Mouse (Mus musculus): ENCODE data around the gene Cntnap3. TPM values are rescaled to one million over a fixed set of nuclear protein-coding genes. Genes with fewer than 3 reads are reported as not detected.
"Not testable (repeated sequence)": the region's sequence is repeated elsewhere in the genome, so short reads cannot be mapped to it uniquely, and the experiment has no call there.

Gene Cntnap3
- total RNA-seq (2021) = 1 to 10 TPM; 4.3 to 5.0 TPM
- long read RNA-seq, experiment 1, full-length matches to known transcripts = 1 of 2 reads
- long read RNA-seq, experiment 1, partial matches to known transcripts = 1 of 2 reads
- long read RNA-seq, experiment 1, other reads (novel, unspliced or antisense) = 0 of 2 reads
- long read RNA-seq, experiment 2, partial matches to known transcripts = 1 of 3 reads
- long read RNA-seq, experiment 2, other reads (novel, unspliced or antisense) = 2 of 3 reads

GRCm38 (mm10) chr13:64903585-64904208 is at the start of gene Cntnap3:
Gene Cntnap3, minus strand, starts transcription at chr13:64903955.
- peak; percentile 8 to 27 for DNase-seq (ENCODE audit: low spot score in 2 of 2)

DNA sequence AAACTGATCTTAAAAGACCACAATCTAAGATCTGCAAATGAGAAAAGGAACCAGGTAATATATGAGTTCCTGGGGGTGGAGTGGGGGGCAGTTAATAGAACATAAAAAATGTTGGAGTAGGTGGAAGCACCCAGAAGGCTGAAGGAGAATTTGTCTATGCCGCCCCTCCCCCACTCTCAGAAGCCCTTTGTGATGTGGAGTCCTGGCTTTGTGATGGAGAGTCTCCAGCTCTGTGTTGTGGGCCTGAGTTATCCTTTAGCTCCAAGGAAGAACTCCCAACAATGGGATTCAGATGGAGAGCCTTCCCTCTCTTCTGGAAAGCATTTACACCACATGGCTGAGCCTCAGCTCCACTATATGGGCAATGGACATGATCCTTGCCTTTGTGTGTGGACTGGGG is 13.4 kb upstream of the Cntnap3 start, which contains the start of gene Spata31:
Spata31 (plus strand) TSS at position 216 of the 400 bp plus-strand sequence.
- DNase-seq (ENCODE audit: low spot score in 2 of 2) = no peak

GRCm38 (mm10) chr13:64903132-64903531 is 623 bp downstream of the Cntnap3 start:
- no peak for DNase-seq (ENCODE audit: low spot score in 2 of 2)

DNA sequence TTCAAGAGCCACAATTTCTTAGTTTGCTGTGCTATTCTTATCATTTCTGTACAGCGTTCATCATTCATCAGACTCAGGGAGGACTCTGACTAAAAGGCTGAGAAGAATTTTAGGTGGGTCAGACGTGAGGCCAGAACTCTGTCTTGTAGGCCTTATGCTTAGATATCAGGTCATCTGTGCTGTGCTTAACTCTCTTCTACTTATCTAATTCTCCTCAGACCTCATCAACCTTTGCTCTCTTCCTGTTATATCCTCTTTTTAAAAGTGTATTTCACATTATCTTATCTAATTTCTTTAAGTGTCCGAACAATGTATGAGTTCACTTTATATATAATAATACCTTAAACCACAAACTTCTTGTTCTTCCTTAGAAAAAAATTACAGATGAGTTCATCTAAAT is 38.4 kb downstream of the Cntnap3 start:
- no peak for DNase-seq (ENCODE audit: low spot score in 2 of 2)

DNA sequence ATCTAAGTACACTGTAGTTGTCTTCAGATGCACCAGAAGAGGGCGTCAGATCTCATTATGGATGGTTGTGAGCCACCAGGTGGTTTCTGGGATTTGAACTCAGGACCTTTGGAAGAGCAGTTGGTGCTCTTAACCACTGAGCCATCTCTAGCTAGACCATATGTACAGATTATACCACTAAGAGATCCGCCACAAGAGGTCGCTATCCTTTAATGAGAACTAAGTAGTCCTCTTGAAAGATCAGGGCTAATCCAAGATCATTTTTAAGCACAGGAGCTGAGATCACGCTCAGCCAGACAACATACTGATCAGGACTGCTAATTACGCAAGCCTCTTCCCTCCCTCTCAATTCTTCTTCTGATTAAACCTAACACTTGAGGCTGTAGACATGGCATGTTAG is 78.9 kb downstream of the Cntnap3 start:
- DNase-seq (ENCODE audit: low spot score in 2 of 2) = not testable (repeated sequence)

GRCm38 (mm10) chr13:64745383-64745782 is 158.4 kb downstream of the Cntnap3 start:
- no peak for DNase-seq (ENCODE audit: low spot score in 2 of 2)

DNA sequence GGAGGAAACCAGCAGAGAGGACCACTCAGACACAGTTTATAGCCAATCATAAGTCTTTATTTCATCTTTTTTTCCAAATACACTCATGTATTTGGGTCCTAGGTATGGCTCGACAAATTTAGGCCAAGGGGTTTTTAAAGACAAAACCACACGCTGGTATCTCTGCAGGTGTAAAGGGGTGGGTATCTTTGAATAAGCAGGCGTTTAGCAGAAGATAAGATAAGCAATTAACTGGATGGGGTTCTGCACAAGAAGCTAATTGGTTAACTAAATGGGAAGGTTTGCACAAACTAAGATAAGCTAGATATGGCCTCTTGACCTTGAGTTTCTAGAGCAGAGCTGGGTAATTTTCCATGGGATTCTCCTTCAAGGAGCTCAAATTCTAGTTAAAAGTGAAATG is 171.5 kb downstream of the Cntnap3 start:
- DNase-seq (ENCODE audit: low spot score in 2 of 2) = no peak

GRCm38 (mm10) chr13:64716791-64717190 is 187.0 kb downstream of the Cntnap3 start:
- DNase-seq (ENCODE audit: low spot score in 2 of 2) = no peak

GRCm38 (mm10) chr13:64692463-64692862 is 211.3 kb downstream of the Cntnap3 start:
- no peak for DNase-seq (ENCODE audit: low spot score in 2 of 2)

Other genes starting within 250 kb of the Cntnap3 start
- not detected for gene Spata31, start 13.5 kb upstream of the Cntnap3 start, total RNA-seq (2021)
- gene Spata31d1c, start 129.1 kb upstream of the Cntnap3 start, total RNA-seq (2021) = not detected
- not detected for gene Prss47, start 148.8 kb upstream of the Cntnap3 start, total RNA-seq (2021)
- 10 to 100 TPM; 43.2 to 48.0 TPM for gene Mfsd14b, start 209.0 kb upstream of the Cntnap3 start, total RNA-seq (2021)
- not detected for gene Olfr465-ps1, start 234.1 kb upstream of the Cntnap3 start, total RNA-seq (2021)
- gene Olfr466, start 246.3 kb upstream of the Cntnap3 start, total RNA-seq (2021) = not detected

Measured in left cerebral cortex, adult 18-20 months (tissue).